Mouse (Mus musculus): Measurements from ENCODE around the gene Cdh11. TPM values are rescaled to one million over a fixed set of nuclear protein-coding genes. Genes with fewer than 3 reads are reported as not detected.

Gene Cdh11
- 38.7 and 40.9 TPM in 2 replicates for polyA plus RNA-seq (2015; fragmentation: Nextera tagmentation; extraction: Ambion mirVana)

DNA sequence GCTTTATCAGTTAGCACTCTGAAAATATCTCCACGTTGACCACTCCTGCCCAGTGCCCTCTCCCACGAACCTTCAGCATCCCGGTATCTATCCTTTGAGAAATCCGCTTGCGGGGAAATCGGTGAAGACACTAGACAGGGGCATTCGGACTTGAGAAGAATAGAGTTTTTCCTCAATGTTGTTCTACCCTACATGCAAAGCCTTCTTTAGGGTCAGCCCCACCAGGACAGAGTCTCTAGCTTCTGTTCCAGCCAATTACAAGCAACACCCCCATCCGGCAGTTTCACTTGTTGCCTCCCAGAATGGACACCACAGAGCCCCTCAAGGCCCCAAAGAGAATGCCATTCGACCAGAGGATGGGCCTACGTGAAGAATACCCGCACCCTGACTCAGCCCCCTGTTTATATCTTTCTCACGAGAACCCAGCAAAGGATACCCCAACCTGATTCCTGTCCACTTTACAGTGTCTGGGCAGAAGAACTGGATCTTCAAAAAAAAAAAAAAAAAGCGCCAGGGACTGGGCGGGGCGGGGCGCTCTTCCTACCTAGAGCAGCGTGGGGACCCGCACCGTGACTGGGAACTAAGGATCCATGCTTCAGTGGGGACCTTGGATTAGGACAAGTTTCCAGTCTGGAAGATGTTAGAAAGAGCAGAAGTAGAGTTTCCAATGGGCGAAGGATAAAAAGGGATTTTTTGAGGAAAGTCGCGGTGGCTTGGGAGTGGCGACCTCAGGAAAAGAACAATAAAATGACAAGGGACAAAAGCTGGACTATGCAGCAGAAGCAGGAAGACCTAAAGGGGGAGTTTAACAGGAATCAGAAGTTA is at the start of gene Cdh11:
TSS of gene Cdh11 (minus strand) at position 51 of the 825 bp plus-strand sequence.
- peaks cover 4% of the 10 kb centered on the region for H3K27me3 ChIP-seq
- WGBS, result 2% methylated on average over 23 of the region's 23 CpGs
- H3K4me1 ChIP-seq (replicated peaks), result peaks cover 23% of the 10 kb centered on the region
- H3K36me3 ChIP-seq, result no peaks in the 10 kb centered on the region
- ATAC-seq (ENCODE audit: low FRiP score, low read depth), result peak; percentile 12
- peak within 1 kb of the TSS; percentile 95 for H3K9ac ChIP-seq
- peak within 1 kb of the TSS; percentile 96 for H3K4me2 ChIP-seq
- peak within 1 kb of the TSS; percentile 94 for H3K4me3 ChIP-seq
- H3K9me3 ChIP-seq, result no peaks in the 10 kb centered on the region
- H3K27ac ChIP-seq (replicated peaks), result peak within 1 kb of the TSS; percentile 92

DNA sequence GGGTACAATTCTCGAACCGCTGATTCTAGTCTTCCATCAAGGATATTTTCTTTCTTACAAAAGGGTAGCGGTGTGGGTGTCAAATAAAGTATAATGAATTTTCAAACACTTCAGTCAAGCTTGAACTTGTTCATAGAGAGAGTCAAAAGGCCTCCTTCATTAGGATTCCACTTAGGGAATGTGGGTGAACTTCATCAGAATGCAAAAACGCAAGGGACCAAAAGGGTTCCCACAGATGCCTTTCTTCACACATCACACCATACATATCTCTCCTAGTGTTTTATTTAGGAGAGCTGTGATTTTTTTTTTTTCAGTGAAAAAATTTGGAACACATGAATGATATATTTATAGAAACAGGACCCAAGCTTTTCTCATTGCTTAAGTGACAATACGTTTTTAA is 28.5 kb upstream of the Cdh11 start:
- Histone ChIP-seq H3K4me3 (no peak overlapping the region), H3K9ac (no peak overlapping the region), H3K27me3 (no peaks in the 10 kb centered on the region), H3K27ac (replicated peaks) (no peak overlapping the region), H3K36me3 (no peaks in the 10 kb centered on the region), H3K4me1 (replicated peaks) (no peaks in the 10 kb centered on the region), H3K4me2 (no peak overlapping the region), H3K9me3 (no peaks in the 10 kb centered on the region)
- 39% methylated on average over 5 of the region's 5 CpGs for WGBS
- no peak for ATAC-seq (ENCODE audit: low FRiP score, low read depth)

DNA sequence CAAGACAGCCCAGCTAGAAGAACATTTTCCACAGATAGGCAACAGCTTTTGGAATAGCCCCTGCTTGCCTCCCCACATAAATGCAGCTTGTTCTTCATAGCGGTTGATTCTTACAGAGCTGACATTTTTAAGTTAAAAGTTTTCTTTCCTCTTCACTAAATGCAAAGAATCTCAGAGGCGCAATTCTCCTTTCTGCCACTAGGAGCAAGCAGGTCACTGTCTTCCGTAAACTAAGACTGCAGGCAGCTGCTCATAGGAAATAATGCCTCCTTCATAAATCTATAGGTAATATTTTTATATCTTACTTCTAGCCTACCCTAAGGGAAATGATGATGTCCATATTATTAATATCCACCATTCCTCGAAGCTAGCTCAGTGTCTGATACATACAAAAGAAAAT is 4.9 kb upstream of the Cdh11 start:
- H3K4me1 ChIP-seq (replicated peaks), result peaks cover 17% of the 10 kb centered on the region
- no peak overlapping the region for H3K4me2 ChIP-seq
- 21% methylated on average over 4 of the region's 4 CpGs for WGBS
- no peaks in the 10 kb centered on the region for H3K36me3 ChIP-seq
- H3K9me3 ChIP-seq, result no peaks in the 10 kb centered on the region
- no peak overlapping the region for H3K27ac ChIP-seq (replicated peaks)
- no peak overlapping the region for H3K4me3 ChIP-seq
- no peak overlapping the region for H3K9ac ChIP-seq
- peaks cover 4% of the 10 kb centered on the region for H3K27me3 ChIP-seq
- no peak for ATAC-seq (ENCODE audit: low FRiP score, low read depth)

DNA sequence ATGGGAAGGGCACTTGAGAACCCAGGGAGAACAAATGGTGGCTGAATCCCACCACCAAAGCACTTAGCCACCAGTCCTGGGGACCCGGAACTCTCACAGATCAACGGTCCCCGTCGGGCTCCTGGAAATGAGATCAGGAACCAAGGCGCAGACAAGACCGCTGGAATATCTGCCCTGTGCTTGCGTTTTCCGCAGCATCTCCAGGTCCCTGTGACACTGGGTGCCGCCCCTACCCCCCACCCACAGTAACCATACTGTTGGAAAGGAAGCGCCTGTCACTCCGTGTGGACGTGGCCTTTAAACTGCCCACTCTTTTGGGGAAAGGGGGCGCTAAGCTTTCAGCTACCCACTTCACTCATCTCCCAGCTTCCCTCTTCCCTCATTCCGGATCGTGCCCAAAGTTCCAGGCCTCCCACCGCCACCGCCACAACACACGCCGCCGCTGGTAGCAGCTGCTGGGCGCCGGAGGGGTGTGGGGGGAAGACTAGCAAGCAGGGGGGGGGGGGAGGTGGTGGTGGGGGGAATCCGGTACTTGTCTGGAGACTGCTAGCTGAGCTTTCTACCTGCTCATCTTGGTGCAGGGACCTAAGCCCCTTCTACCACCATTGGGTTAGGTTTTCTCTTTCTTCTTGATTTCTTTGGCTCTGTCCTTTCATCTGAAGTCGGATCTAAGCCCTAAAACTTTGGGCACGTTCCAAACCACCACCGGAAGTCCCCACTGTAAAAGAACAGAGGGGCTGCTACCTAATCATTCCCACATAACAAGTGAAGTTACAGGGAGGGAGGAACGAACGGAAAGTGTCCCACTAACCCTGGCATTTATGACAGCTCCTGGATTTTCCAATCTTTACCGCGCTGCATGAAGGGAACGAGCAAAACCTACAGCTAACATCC is 1.3 kb upstream of the Cdh11 start:
- H3K27ac ChIP-seq (replicated peaks), result peak overlapping the region; percentile 7; the same call in 1 of the 2 replicates
- 4% methylated on average over 31 of the region's 31 CpGs for WGBS
- peak overlapping the region; percentile 96 for H3K4me2 ChIP-seq
- H3K4me1 ChIP-seq (replicated peaks), result peaks cover 23% of the 10 kb centered on the region
- H3K4me3 ChIP-seq, result peak overlapping the region; percentile 94
- H3K9me3 ChIP-seq, result no peaks in the 10 kb centered on the region
- ATAC-seq (ENCODE audit: low FRiP score, low read depth), result no peak
- no peaks in the 10 kb centered on the region for H3K36me3 ChIP-seq
- H3K9ac ChIP-seq, result peak overlapping the region; percentile 32
- H3K27me3 ChIP-seq, result peaks cover 4% of the 10 kb centered on the region

DNA sequence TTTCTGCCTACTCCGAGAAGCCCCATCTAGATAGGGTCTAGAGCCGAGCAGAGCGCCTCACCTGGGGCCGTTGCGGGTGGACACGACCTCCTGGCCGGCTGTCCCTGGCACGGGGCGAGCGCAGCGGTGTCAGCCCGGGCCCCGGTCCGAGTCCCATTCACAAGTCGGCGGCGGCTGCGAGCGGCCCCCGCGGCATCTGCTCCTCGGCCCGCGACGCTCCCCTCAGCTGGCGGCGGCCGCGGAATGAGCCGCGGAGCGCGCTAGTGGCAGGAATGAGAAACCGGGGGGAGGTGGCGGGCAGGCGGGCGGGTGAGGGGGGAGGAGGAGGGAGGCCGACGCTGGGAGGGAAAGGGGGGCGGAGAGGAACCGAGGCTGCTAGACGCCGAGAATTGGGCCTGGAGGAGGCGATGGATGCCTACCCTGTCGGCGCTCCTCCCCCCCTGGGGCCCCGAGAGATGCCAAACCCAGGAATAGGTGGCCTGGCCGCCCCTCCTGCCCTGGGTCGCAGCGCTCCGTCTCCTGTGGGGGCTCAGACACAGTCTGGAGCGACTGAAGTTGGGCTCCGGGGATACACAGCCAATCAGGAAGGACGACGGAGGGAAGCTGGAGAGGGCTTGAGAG is 497 bp downstream of the Cdh11 start:
- Histone ChIP-seq H3K4me2 (peak overlapping the region; percentile 96), H3K4me3 (peak overlapping the region; percentile 94), H3K36me3 (no peaks in the 10 kb centered on the region), H3K27ac (replicated peaks) (peak overlapping the region; percentile 92), H3K9me3 (no peaks in the 10 kb centered on the region), H3K4me1 (replicated peaks) (peaks cover 25% of the 10 kb centered on the region), H3K27me3 (peaks cover 4% of the 10 kb centered on the region), H3K9ac (peak overlapping the region; percentile 95)
- peak; percentile 80 for ATAC-seq (ENCODE audit: low FRiP score, low read depth)
- WGBS, result under 1% methylated on average over 39 of the region's 55 CpGs

DNA sequence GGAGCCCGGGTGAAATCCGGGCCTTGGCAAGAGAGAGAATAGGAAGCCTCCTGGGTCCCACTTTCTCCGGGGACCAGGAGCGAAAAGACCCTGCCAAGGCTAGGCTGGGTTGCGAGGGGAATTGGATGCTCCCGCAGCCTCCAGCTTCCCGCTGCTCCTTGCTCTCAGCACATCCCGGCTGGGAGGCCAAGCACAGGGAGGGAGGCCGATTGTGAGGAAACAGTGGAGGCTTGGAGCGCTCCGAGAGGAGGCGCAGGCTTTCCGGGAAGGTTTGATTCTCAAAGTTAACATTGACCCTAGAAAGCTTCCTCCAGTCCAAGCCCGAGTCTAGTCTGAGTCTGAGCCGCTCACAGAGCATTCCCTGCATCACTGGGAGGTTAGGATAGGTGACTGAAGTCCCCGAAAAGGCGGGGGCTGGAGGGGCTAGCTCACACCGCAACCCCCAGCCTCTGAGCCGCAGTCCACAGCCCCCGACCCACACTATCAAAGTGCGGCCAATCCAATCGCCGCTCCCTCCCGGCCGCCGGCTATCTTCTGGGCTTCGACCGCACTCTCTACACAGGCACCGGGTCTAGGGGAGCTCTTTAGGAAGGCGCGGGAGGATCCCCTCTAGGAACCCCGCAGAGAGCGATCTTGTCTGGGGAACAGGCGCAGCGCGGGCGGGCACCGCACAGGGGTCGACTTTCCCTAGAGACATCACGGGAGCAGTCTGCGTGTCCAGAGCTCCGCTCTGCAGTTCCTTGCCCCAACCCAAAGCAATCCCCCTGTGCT is 1.4 kb downstream of the Cdh11 start:
- peak; percentile 63 for ATAC-seq (ENCODE audit: low FRiP score, low read depth)
- H3K9me3 ChIP-seq, result no peaks in the 10 kb centered on the region
- peak overlapping the region; percentile 92 for H3K27ac ChIP-seq (replicated peaks)
- peak overlapping the region; percentile 96 for H3K4me2 ChIP-seq
- peaks cover 4% of the 10 kb centered on the region for H3K27me3 ChIP-seq
- H3K4me3 ChIP-seq, result peak overlapping the region; percentile 94
- WGBS, result under 1% methylated on average over 42 of the region's 42 CpGs
- peaks cover 34% of the 10 kb centered on the region for H3K4me1 ChIP-seq (replicated peaks)
- no peaks in the 10 kb centered on the region for H3K36me3 ChIP-seq
- peak overlapping the region; percentile 95 for H3K9ac ChIP-seq

DNA sequence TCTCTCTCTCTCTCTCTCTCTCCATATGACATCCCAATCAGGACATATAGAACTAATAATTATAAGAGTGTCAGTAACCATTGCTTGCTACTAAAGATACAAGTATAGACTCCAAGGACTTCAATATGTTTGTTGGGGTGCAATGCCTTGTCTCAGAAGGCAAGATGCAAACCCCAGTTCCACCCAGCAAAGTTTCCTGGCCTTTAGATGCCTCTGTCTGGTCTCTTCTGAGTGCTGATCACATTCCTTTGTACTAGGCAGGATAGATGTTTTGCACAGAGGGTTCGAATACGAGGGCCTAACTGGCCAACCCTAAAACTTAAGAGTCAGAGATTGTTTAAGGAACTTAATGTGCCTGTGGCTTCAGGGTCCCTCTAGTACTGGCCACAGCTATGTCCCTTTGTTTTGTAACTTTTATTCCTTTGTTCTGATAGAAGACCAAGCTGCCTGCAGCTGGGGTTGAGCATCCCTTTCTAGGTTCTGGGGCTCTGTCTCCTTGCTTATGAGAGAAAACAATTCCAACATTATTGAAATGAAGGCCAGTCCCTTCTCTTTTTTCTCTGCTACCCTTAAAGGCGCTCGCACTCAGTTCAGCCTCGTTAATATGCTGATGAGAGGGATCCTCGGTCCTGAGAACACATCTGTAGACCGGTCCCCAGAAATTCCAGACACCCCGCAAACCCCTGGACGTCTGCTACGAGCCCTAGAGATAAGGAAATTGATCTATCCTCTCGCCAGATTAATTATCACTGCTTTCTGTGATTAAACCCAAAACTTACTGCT is 2.5 kb downstream of the Cdh11 start:
- Histone ChIP-seq H3K9me3 (no peaks in the 10 kb centered on the region), H3K4me3 (peak overlapping the region; percentile 94), H3K9ac (peak overlapping the region; percentile 95), H3K36me3 (no peaks in the 10 kb centered on the region), H3K4me2 (peak overlapping the region; percentile 96), H3K27me3 (no peaks in the 10 kb centered on the region; the same call in none of the 2 replicates), H3K27ac (replicated peaks) (peak overlapping the region; percentile 92), H3K4me1 (replicated peaks) (peaks cover 40% of the 10 kb centered on the region)
- no peak for ATAC-seq (ENCODE audit: low FRiP score, low read depth)
- 7% methylated on average over 11 of the region's 11 CpGs for WGBS

DNA sequence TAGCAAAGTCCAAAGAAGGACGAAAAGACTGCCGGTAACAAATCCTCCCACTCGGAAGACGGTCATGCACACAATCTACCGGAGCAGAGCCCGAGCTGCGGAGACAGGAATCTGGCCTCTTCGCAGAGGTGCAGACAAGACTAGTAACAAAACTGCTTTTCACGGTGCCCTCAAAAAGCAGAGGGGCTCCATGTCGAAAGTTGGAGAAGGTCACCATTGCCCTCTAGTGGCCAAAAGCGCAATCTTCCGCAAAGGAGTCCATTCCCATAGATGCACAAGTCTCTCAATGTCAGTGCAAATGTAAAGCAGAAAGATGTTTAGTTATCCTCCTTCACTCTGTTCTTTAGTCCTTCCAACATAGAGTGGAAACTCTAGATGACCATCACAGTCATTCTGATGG is 4.5 kb downstream of the Cdh11 start:
- H3K4me1 ChIP-seq (replicated peaks), result peaks cover 40% of the 10 kb centered on the region
- H3K4me2 ChIP-seq, result peak overlapping the region; percentile 96
- no peaks in the 10 kb centered on the region for H3K36me3 ChIP-seq
- WGBS, result 0% methylated on average over 12 of the region's 12 CpGs
- H3K27me3 ChIP-seq, result no peaks in the 10 kb centered on the region
- H3K4me3 ChIP-seq, result peak overlapping the region; percentile 48
- H3K9me3 ChIP-seq, result no peaks in the 10 kb centered on the region
- H3K9ac ChIP-seq, result peak overlapping the region; percentile 50
- H3K27ac ChIP-seq (replicated peaks), result peak overlapping the region; percentile 77
- no peak; the same call in 1 of the 2 replicates for ATAC-seq (ENCODE audit: low FRiP score, low read depth)

DNA sequence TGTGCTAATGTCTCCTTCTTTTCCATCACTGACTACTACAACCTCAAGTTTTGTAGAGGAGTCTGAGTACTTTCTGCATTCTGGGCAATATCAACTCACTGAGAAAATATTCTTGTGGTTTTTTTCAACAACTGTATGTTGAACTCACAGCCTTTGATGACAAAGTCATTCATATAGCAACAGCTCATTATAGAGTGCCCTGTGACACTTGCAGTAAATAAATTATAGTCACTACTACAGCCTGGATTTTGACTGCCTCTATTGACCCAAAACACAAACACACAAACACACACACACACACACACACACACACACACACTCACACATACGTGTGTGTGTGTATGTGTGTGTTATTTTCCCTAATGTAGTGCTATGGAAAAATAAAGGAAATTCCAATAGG is 10.8 kb downstream of the Cdh11 start:
- ATAC-seq (ENCODE audit: low FRiP score, low read depth), result no peak
- Histone ChIP-seq H3K27ac (replicated peaks) (no peak overlapping the region), H3K9ac (no peak overlapping the region), H3K27me3 (no peaks in the 10 kb centered on the region), H3K36me3 (no peaks in the 10 kb centered on the region), H3K4me3 (no peak overlapping the region), H3K4me2 (no peak overlapping the region), H3K9me3 (no peaks in the 10 kb centered on the region), H3K4me1 (replicated peaks) (peaks cover 23% of the 10 kb centered on the region)
- WGBS, result 94% methylated on average over 1 of the region's 1 CpGs

DNA sequence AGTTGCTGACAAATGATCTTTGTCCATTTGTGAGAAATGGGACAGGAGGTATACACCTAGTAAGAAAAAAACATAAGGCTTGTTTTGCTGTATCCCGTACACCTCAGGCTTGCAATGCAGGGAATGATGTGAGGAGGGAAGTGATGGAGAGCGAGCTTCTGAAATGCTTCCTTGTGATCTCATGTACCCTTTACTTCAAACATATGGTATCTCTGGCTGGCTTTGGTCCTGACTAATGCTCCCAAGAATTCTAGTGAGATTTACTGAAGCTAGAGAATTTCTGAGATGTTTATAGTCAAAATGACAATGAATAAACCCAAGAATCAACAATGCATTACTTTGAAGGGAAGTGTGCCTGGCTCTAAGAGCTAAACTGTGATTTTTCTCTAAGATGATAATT is 14.0 kb downstream of the Cdh11 start:
- H3K9ac ChIP-seq, result no peak overlapping the region
- no peak for ATAC-seq (ENCODE audit: low FRiP score, low read depth)
- 94% methylated on average over 2 of the region's 2 CpGs for WGBS
- H3K9me3 ChIP-seq, result no peaks in the 10 kb centered on the region
- no peak overlapping the region for H3K4me3 ChIP-seq
- no peak overlapping the region for H3K27ac ChIP-seq (replicated peaks)
- H3K4me2 ChIP-seq, result no peak overlapping the region
- no peaks in the 10 kb centered on the region for H3K36me3 ChIP-seq
- H3K27me3 ChIP-seq, result no peaks in the 10 kb centered on the region
- H3K4me1 ChIP-seq (replicated peaks), result peaks cover 9% of the 10 kb centered on the region
